Mouse (Mus musculus): ENCODE results near the gene Fez2. TPM values are rescaled to one million over a fixed set of nuclear protein-coding genes. Genes with fewer than 3 reads are reported as not detected.

The Fez2 gene
- polyA plus RNA-seq, 1 experiment, result 31.7 TPM

GRCm38 (mm10) chr17:78326381-78326780 is 91.6 kb downstream of the Fez2 start:
- Histone ChIP-seq H3K27me3 (ENCODE audit: control insufficient read depth, insufficient read depth, low read length) (no peaks in the 10 kb centered on the region), H3K4me3 (ENCODE audit: low read depth, low read length) (no peak overlapping the region), H3K27ac (ENCODE audit: insufficient read depth, low read depth, low read length) (no peak overlapping the region), H3K4me1 (ENCODE audit: control insufficient read depth, insufficient read depth, insufficient read length, low read length) (no peaks in the 10 kb centered on the region), H3K36me3 (ENCODE audit: control insufficient read depth, insufficient read depth, low read length) (no peaks in the 10 kb centered on the region)
- 78% methylated on average over 2 of the region's 2 CpGs for WGBS
- TF ChIP-seq POLR2A (IDR thresholded peaks at IDR 0.05; ENCODE audit: low read depth, low read length) (no peak), CTCF (IDR thresholded peaks at IDR 0.05; ENCODE audit: extremely low read depth, insufficient read length, insufficient replicate concordance, low read depth, low read length) (no peak)

GRCm38 (mm10) chr17:78325761-78326332 is 92.1 kb downstream of the Fez2 start:
- 91% methylated on average over 7 of the region's 7 CpGs for WGBS
- no peak overlapping the region for H3K27ac ChIP-seq (ENCODE audit: insufficient read depth, low read depth, low read length)

GRCm38 (mm10) chr17:78322369-78323335 is 95.3 kb downstream of the Fez2 start:
- Histone ChIP-seq H3K36me3 (ENCODE audit: control insufficient read depth, insufficient read depth, low read length) (peaks cover 5% of the 10 kb centered on the region), H3K27ac (ENCODE audit: insufficient read depth, low read depth, low read length) (no peak overlapping the region; the same call in 1 of the 2 replicates)
- 63% methylated on average over 18 of the region's 18 CpGs for WGBS

More at GRCm38 (mm10) chr17:78325761-78326332, 92.1 kb downstream of the Fez2 start:
- Histone ChIP-seq H3K4me1 (ENCODE audit: control insufficient read depth, insufficient read depth, insufficient read length, low read length) (no peaks in the 10 kb centered on the region), H3K4me3 (ENCODE audit: low read depth, low read length) (no peak overlapping the region), H3K36me3 (ENCODE audit: control insufficient read depth, insufficient read depth, low read length) (no peaks in the 10 kb centered on the region), H3K27me3 (ENCODE audit: control insufficient read depth, insufficient read depth, low read length) (no peaks in the 10 kb centered on the region)
- TF ChIP-seq CTCF (IDR thresholded peaks at IDR 0.05; ENCODE audit: extremely low read depth, insufficient read length, insufficient replicate concordance, low read depth, low read length) (no peak), POLR2A (IDR thresholded peaks at IDR 0.05; ENCODE audit: low read depth, low read length) (no peak)

GRCm38 (mm10) chr17:78321216-78321835 is 96.6 kb downstream of the Fez2 start:
- H3K27me3 ChIP-seq (ENCODE audit: control insufficient read depth, insufficient read depth, low read length), result no peaks in the 10 kb centered on the region
- TF ChIP-seq CTCF (IDR thresholded peaks at IDR 0.05; ENCODE audit: extremely low read depth, insufficient read length, insufficient replicate concordance, low read depth, low read length) (no peak), POLR2A (IDR thresholded peaks at IDR 0.05; ENCODE audit: low read depth, low read length) (no peak)
- no peak overlapping the region for H3K4me3 ChIP-seq (ENCODE audit: low read depth, low read length)
- WGBS, result 85% methylated on average over 11 of the region's 11 CpGs
- H3K27ac ChIP-seq (ENCODE audit: insufficient read depth, low read depth, low read length), result no peak overlapping the region
- peaks cover 7% of the 10 kb centered on the region for H3K36me3 ChIP-seq (ENCODE audit: control insufficient read depth, insufficient read depth, low read length)
- peaks cover 3% of the 10 kb centered on the region; the same call in 1 of the 2 replicates for H3K4me1 ChIP-seq (ENCODE audit: control insufficient read depth, insufficient read depth, insufficient read length, low read length)

More at GRCm38 (mm10) chr17:78322369-78323335, 95.3 kb downstream of the Fez2 start:
- Histone ChIP-seq H3K4me1 (ENCODE audit: control insufficient read depth, insufficient read depth, insufficient read length, low read length) (peaks cover 3% of the 10 kb centered on the region; the same call in 1 of the 2 replicates), H3K27me3 (ENCODE audit: control insufficient read depth, insufficient read depth, low read length) (no peaks in the 10 kb centered on the region), H3K4me3 (ENCODE audit: low read depth, low read length) (no peak overlapping the region)
- TF ChIP-seq CTCF (IDR thresholded peaks at IDR 0.05; ENCODE audit: extremely low read depth, insufficient read length, insufficient replicate concordance, low read depth, low read length), result no peak
- TF ChIP-seq POLR2A (IDR thresholded peaks at IDR 0.05; ENCODE audit: low read depth, low read length), result no peak

Other genes starting within 250 kb of the Fez2 start
- gene Crim1, start 217.9 kb downstream of the Fez2 start, polyA plus RNA-seq (2012; rRNA removed), result 12.9 and 36.1 TPM in 2 replicates
- 0.11 and 0.29 TPM in 2 replicates for gene Vit, start 89.9 kb upstream of the Fez2 start, polyA plus RNA-seq (2012; rRNA removed)